Mouse (Mus musculus) G1E (cell line): ENCODE results near the gene Sox5.

Experiments
- CTCF ChIP-seq: IDR thresholded peaks from 2 replicates; pipeline ENCODE4 v1.5.1; 2012; ENCODE audit warnings: low read depth, low read length, inconsistent platforms, mixed read lengths
- TAL1 ChIP-seq: conservative IDR thresholded peaks from 2 replicates; pipeline ENCODE4 v1.6.1; 2012; ENCODE audit warnings: low read depth, low read length, inconsistent platforms, mixed read lengths

DNA sequence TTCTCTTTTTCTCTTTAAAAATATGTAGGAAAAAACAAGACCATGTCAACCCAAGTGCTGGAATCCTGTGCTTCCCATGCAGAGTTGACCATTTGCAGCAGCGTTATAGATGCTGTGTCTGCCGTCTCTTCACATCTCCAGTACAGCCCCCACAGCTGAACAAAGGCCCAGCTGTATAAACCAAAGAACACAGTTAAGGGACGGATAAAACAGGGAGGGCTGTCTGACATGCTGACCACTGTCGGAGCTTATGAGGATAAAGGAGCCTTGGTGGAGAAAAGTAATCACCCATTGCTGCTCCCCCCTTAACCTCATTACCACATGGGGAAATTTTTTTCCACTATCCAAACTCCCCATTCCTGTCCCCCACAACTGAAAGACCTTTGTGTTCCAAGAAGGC, 612.0 kb downstream of the Sox5 start:
- TF ChIP-seq TAL1, result no peak
- no peak for TF ChIP-seq CTCF
